Mouse (Mus musculus) intestine, embryonic 15.5 days (tissue): ENCODE data around the gene Pla2g2f. TPM values are rescaled to one million over a fixed set of nuclear protein-coding genes. Genes with fewer than 3 reads are reported as not detected.
A peak's percentile ranks its signal among the peaks of the same experiment; 100 is the strongest.

ENCODE experiments used
- ATAC-seq: fragments of 200-750 bp; cut with Nextera tagmentation; 2 replicates; pipeline ENCODE4 v1.8.0; 2017; ENCODE audit warnings: moderate TSS enrichment, moderate library complexity
- H3K27ac ChIP-seq: fragments of 300-500 bp; sonication (generic); 2 replicates; pipeline ENCODE4 v1.5.1; 2015; ENCODE audit warnings: mild to moderate bottlenecking, inconsistent platforms
- H3K27me3 ChIP-seq: fragments of 300-500 bp; sonication (generic); replicated peaks from 2 replicates; pipeline ENCODE4 v1.6.1; 2015; ENCODE audit warnings: inconsistent platforms
- H3K36me3 ChIP-seq: fragments of 300-500 bp; sonication (generic); 2 replicates; pipeline ENCODE4 v1.6.1; 2015; ENCODE audit warnings: inconsistent platforms
- H3K4me1 ChIP-seq: fragments of 300-500 bp; sonication (generic); replicated peaks from 2 replicates; pipeline ENCODE4 v1.6.1; 2015; ENCODE audit warnings: inconsistent platforms
- H3K4me2 ChIP-seq: fragments of 300-500 bp; sonication (generic); replicated peaks from 2 replicates; pipeline ENCODE4 v1.6.1; 2015; ENCODE audit warnings: mild to moderate bottlenecking, inconsistent platforms
- H3K4me3 ChIP-seq: fragments of 300-500 bp; sonication (generic); replicated peaks from 2 replicates; pipeline ENCODE4 v1.5.1; 2015; ENCODE audit warnings: inconsistent platforms
- H3K9ac ChIP-seq: fragments of 300-500 bp; sonication (generic); 2 replicates; pipeline ENCODE4 v1.6.1; 2015; ENCODE audit warnings: inconsistent platforms
- H3K9me3 ChIP-seq: fragments of 300-500 bp; sonication (generic); 2 replicates; pipeline ENCODE4 v1.6.1; 2016; ENCODE audit warnings: inconsistent platforms
- WGBS: fragments of 180-500 bp; shearing (Covaris S2); methylation state at CpG from one replicate; pipeline ENCODE4 v1.1.7; 2015; 5-methylcytosine and 5-hydroxymethylcytosine counted together
- polyA plus RNA-seq: library from polyadenylated mRNA; unstranded; fragments of >200 nt; fragmentation: Nextera tagmentation; extraction: Ambion mirVana; gene quantifications from 2 replicates; pipeline ENCODE4 v1.2.1, GENCODE M21; 2015

The Pla2g2f gene
- polyA plus RNA-seq, 1 experiment from 2014 or later: 1.5 TPM

DNA sequence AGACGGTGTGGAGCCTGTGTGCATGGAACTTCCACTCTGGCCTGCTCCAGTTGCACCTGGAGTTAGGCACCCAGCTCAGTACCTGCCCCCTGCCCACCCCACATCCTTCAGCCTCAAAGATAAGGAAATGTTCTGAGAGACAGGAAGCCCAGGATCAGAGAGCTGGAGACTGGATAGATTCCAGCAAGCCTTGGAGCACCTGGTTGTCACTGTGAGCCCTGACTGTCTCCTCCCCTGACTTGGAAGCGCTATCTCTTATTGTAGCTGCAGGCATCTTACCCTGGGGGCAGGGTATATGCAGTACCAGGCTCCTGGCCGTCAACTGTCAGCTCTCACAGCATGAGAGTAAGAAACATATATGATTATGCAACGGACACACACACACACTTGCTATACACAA lies 2.0 kb downstream of the Pla2g2f start:
- Histone ChIP-seq H3K9ac (no peak overlapping the region), H3K4me3 (no peak overlapping the region), H3K27me3 (no peaks in the 10 kb centered on the region), H3K27ac (no peak overlapping the region), H3K9me3 (no peaks in the 10 kb centered on the region), H3K4me1 (0 out of 2 replicates have a peak, but pooled peaks cover 12% of the 10 kb centered on the region), H3K36me3 (no peaks in the 10 kb centered on the region), H3K4me2 (no peak overlapping the region)
- ATAC-seq: no peak
- 70% methylated on average over 4 of the region's 4 CpGs for WGBS

DNA sequence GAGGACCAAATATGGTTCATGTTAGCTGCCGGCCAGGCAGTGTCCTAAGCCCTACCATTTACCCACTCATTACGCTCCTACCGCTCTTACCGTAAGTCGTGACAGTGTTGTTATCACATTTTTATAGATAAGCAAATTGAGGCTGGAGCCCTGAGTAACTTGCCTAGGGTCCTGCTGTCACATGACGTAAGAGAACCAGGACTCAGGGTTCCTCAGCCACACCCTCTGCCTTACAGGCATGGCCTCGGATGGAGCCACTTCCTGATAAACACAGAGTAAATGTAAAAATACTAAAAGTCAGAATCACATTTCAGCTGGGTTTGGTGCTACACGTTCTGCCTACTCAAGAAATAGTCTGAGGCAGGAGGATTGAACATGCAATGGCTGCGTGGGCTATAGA lies 3.0 kb downstream of the Pla2g2f start:
- H3K9ac ChIP-seq: no peak overlapping the region
- H3K4me3 ChIP-seq: no peak overlapping the region
- H3K4me2 ChIP-seq: no peak overlapping the region
- H3K27ac ChIP-seq: no peak overlapping the region
- 63% methylated on average over 9 of the region's 9 CpGs for WGBS
- no peaks in the 10 kb centered on the region for H3K27me3 ChIP-seq
- H3K4me1 ChIP-seq: 0 out of 2 replicates have a peak, but pooled peaks cover 11% of the 10 kb centered on the region
- ATAC-seq: peak; percentile 70
- H3K36me3 ChIP-seq: no peaks in the 10 kb centered on the region
- no peaks in the 10 kb centered on the region for H3K9me3 ChIP-seq

DNA sequence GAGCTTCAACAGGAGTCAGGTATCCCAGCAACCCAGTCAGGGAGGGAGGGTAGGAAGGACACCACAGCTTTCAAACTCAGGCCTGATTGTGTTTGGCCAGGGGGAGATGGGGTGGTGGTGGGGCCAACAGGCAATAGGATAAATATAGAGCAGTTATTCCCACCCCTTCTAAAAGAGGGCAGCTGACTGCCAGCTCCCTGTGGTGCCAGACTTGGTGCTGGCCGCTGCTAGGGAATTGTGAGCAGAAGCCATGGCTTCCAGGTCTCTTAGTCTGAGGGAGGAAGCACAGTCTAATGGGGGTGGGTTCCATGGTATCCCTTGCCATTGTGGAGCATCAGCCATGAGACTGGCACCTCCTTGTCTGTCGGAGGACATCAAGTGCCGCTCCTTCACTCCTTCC lies 3.8 kb downstream of the Pla2g2f start:
- Histone ChIP-seq H3K4me1 (0 out of 2 replicates have a peak, but pooled peaks cover 13% of the 10 kb centered on the region), H3K9ac (no peak overlapping the region), H3K4me3 (no peak overlapping the region), H3K27ac (no peak overlapping the region), H3K36me3 (no peaks in the 10 kb centered on the region), H3K27me3 (no peaks in the 10 kb centered on the region), H3K9me3 (no peaks in the 10 kb centered on the region), H3K4me2 (no peak overlapping the region)
- WGBS: 97% methylated on average over 3 of the region's 3 CpGs
- ATAC-seq: no peak

DNA sequence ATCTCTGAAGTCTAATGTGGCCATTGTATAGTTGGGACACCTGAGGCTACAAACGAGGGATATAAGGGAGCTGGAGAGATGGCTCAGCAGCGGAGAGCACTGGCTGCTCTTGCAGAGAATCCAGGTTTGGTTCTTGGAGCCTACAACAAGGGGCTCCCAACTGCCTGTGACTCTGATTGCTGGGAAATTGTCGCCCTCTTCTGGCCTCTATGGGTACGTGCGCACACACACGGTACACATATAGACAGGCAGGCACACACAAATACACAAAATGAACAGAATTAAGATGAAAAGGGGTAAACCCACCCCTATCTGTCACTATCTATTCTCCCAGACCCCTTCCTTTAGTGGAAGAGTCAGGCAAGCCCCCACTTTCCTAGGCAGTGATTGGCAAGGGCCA lies 4.8 kb downstream of the Pla2g2f start:
- no peak overlapping the region for H3K27ac ChIP-seq
- H3K4me2 ChIP-seq: no peak overlapping the region
- WGBS: 95% methylated on average over 6 of the region's 6 CpGs
- no peaks in the 10 kb centered on the region for H3K36me3 ChIP-seq
- ATAC-seq: no peak
- no peaks in the 10 kb centered on the region for H3K9me3 ChIP-seq
- no peak overlapping the region for H3K4me3 ChIP-seq
- no peaks in the 10 kb centered on the region for H3K27me3 ChIP-seq
- H3K9ac ChIP-seq: no peak overlapping the region
- 0 out of 2 replicates have a peak, but pooled peaks cover 13% of the 10 kb centered on the region for H3K4me1 ChIP-seq

DNA sequence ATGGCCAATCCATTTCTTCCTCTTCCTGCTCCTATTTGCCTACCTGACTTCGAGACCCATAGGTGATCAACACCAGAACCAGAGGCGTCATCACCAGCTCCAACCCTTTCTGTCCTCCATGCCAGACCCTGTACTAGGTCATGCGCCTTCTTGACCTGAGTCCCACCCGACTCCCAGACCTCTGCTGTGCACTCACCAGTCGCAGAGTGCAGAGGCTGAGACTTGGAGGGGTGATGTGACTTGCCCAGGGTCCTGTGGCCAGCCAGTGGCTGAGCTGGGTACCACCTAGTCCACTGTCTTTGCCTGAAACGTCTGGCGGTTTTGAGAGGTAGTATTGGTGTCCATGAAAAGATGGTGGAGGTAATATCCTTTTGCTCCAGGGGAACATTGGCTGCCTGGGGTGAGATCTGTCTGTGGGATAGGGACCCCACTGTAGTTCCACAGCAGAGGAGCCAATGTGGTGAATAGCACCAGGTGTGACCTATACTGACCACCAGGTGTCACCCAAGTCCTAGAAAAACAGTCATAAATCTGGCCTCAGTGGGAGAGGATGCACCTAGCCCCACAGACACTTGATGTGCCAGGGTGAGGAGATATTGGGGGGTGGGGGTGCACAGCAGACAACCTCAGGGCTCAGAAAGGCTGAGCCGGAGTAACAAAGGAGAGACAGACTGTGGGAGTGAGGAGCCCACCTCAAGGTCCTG lies 8.9 kb downstream of the Pla2g2f start:
- no peak overlapping the region for H3K27ac ChIP-seq
- H3K27me3 ChIP-seq: no peaks in the 10 kb centered on the region
- no peak overlapping the region for H3K4me2 ChIP-seq
- no peak overlapping the region for H3K4me3 ChIP-seq
- peak; percentile 64; the same call in 1 of the 2 replicates for ATAC-seq
- H3K36me3 ChIP-seq: no peaks in the 10 kb centered on the region
- H3K9me3 ChIP-seq: no peaks in the 10 kb centered on the region
- 0 out of 2 replicates have a peak, but pooled peaks cover 5% of the 10 kb centered on the region for H3K4me1 ChIP-seq
- WGBS: 50% methylated on average over 8 of the region's 8 CpGs
- H3K9ac ChIP-seq: no peak overlapping the region

DNA sequence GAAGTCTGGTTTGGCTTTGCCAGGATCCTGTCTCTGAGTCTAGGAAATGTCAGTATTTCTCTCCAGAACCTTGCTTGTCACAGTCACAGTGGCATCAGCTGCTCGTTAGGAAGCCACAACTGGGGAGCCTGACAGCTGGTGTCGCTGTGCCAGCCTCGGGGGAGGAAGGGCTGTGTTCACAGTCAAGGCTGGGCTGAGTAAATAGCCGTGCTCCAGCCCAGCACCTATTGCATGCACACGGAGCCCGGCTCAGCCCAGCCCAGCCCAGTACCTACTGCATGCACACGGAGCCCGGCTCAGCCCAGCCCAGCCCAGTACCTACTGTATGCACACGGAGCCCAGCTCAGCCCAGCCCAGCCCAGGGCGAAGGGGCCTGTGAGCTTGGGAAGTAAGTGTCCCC lies 9.6 kb downstream of the Pla2g2f start:
- Histone ChIP-seq H3K27ac (no peak overlapping the region), H3K27me3 (no peaks in the 10 kb centered on the region), H3K9ac (no peak overlapping the region), H3K4me2 (no peak overlapping the region), H3K36me3 (no peaks in the 10 kb centered on the region), H3K4me3 (no peak overlapping the region), H3K9me3 (no peaks in the 10 kb centered on the region), H3K4me1 (0 out of 2 replicates have a peak, but pooled peaks cover 5% of the 10 kb centered on the region)
- ATAC-seq: peak; percentile 59
- WGBS: 52% methylated on average over 10 of the region's 10 CpGs

DNA sequence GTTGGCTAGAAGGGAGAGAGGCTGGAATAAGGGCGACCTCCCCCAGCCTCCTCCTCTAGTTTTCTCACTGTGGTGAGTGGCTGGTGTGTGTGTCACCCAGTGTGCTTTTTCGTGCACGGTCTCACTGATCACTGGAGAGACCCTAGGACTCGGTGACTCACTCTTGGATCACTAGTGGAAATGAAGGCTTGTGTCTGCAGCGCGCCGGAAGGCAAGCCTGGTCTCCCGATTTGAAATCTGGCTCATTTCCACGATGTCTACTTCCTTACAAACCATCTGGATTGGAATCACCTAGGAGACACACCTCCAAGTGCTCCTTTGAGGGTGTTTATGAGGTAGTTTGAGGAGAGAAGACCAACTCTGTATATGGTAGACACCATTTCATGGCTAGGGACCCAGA lies 10.6 kb downstream of the Pla2g2f start:
- 89% methylated on average over 9 of the region's 9 CpGs for WGBS
- Histone ChIP-seq H3K36me3 (no peaks in the 10 kb centered on the region), H3K4me1 (0 out of 2 replicates have a peak, but pooled peaks cover 5% of the 10 kb centered on the region), H3K4me3 (no peak overlapping the region), H3K4me2 (no peak overlapping the region), H3K9me3 (no peaks in the 10 kb centered on the region), H3K27ac (no peak overlapping the region), H3K27me3 (no peaks in the 10 kb centered on the region), H3K9ac (no peak overlapping the region)
- ATAC-seq: no peak

DNA sequence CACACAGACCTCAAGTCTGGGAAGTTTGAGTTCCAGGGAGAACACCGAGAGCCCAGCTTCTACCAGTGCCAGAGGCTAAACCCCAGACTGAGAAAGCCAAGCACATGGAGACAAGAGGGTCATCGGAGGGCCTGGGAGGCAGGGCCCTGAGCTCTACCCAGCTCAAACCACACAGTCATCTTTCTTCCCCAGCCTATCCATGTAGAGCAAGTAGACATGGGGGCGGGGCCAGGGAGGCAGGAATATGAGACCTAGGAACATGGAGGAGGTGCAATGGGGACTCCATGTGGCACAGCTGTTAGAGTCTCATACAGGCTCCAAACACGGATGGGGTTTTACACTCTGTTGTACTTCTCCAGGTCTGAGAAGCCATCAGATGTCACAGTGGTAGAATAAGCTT lies 11.5 kb downstream of the Pla2g2f start:
- peak; percentile 42; the same call in 1 of the 2 replicates for ATAC-seq
- H3K4me2 ChIP-seq: no peak overlapping the region
- no peak overlapping the region for H3K4me3 ChIP-seq
- H3K27me3 ChIP-seq: no peaks in the 10 kb centered on the region
- H3K4me1 ChIP-seq: 0 out of 2 replicates have a peak, but pooled peaks cover 5% of the 10 kb centered on the region
- no peaks in the 10 kb centered on the region for H3K9me3 ChIP-seq
- H3K36me3 ChIP-seq: no peaks in the 10 kb centered on the region
- H3K27ac ChIP-seq: no peak overlapping the region
- 59% methylated on average over 4 of the region's 4 CpGs for WGBS
- no peak overlapping the region for H3K9ac ChIP-seq

DNA sequence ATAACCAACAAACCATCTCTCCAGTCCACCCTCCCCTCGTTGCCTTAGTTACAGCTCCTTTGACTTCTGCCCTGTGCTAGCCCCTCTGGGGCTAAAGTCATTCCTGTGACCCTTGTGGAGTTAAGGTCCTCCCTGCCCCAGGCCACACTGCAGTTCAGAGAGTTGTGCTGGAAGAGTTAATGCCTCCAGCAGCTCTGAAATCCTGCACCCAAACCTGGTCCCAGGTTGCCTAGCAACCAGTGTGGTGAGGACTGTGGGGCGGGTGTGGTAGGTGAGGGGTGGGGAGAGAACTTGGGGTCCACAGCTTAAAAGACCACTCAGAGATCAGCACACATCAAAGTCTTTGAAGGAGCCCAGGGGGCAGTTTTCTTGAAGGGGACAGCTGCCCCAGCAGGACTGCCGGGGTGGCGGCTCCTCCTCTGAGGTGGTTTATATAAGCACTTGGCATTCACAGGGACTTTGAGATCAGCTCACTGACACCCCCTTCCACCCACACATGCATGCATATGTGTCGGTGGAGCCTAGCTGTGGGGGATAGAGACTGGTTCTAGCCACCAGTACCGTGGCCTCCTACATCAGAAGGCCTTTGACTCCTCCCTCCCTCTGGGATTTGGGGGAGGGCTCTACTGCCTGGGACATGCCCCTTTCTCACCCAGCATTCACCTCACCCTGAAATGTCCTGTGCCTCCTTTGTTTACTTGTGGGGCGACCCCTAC lies 18.1 kb downstream of the Pla2g2f start:
- H3K4me3 ChIP-seq: no peak overlapping the region
- H3K9me3 ChIP-seq: no peaks in the 10 kb centered on the region
- no peak overlapping the region for H3K27ac ChIP-seq
- no peak overlapping the region for H3K4me2 ChIP-seq
- H3K4me1 ChIP-seq: peaks cover 10% of the 10 kb centered on the region; the same call in 1 of the 2 replicates
- H3K27me3 ChIP-seq: no peaks in the 10 kb centered on the region
- no peak for ATAC-seq
- WGBS: 25% methylated on average over 7 of the region's 7 CpGs
- H3K36me3 ChIP-seq: no peaks in the 10 kb centered on the region
- no peak overlapping the region for H3K9ac ChIP-seq

DNA sequence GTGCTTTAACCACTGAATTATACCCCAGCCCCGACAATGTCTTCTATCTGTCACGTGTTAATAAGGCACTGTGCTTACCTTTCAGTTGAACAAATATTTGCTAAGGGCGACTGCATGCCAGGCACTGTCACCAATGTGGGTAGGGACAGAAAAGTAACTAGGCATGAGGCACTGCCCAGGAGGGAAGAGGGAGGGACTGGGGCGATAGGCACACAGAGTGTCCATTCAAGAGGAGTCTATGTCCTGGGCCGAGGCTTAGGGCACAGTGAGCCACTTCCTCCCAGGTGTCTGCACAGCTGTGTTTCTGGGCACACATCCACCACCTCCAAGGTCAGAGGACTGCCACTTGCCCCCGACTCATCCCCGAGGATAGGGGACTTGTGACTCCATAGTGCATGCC lies 20.4 kb downstream of the Pla2g2f start, which contains the start of gene Ubxn10:
TSS of gene Ubxn10 (minus strand) at position 137 of the 400 bp plus-strand sequence.
- peaks cover 10% of the 10 kb centered on the region; the same call in 1 of the 2 replicates for H3K4me1 ChIP-seq
- no peaks in the 10 kb centered on the region for H3K36me3 ChIP-seq
- H3K9me3 ChIP-seq: no peaks in the 10 kb centered on the region
- H3K4me2 ChIP-seq: no peak within 1 kb of the TSS
- H3K27ac ChIP-seq: 0 out of 2 replicates have a peak within 1 kb of the TSS, but pooled peaks have one; percentile 51
- no peak within 1 kb of the TSS for H3K9ac ChIP-seq
- ATAC-seq: peak; percentile 68
- 55% methylated on average over 7 of the region's 7 CpGs for WGBS
- H3K4me3 ChIP-seq: no peak within 1 kb of the TSS
- H3K27me3 ChIP-seq: no peaks in the 10 kb centered on the region

DNA sequence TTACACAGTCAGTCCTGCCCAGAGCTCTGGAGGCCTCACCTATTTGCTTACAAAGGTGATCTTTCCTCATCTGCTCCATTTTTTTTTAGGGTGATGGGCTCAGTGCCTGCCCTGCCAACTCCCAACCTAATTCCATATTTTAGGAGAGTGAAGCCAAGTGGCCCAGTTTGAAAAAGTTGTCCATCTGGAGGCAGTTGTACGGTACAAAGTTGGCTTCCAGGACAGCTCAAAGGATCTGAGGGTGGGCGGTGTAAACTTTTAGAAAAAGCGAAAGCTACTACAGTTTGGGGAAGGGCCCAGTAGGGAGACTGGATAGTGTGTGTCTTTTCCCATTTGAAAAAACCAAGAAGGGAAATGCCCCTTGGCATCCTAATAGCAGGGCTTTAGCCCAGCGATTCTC lies 22.6 kb downstream of the Pla2g2f start:
- WGBS: 92% methylated on average over 4 of the region's 4 CpGs
- H3K9me3 ChIP-seq: no peaks in the 10 kb centered on the region
- H3K27me3 ChIP-seq: no peaks in the 10 kb centered on the region
- H3K4me1 ChIP-seq: peaks cover 10% of the 10 kb centered on the region; the same call in 1 of the 2 replicates
- no peaks in the 10 kb centered on the region for H3K36me3 ChIP-seq
- no peak overlapping the region for H3K4me2 ChIP-seq
- no peak overlapping the region for H3K9ac ChIP-seq
- ATAC-seq: no peak
- H3K4me3 ChIP-seq: no peak overlapping the region
- no peak overlapping the region for H3K27ac ChIP-seq

DNA sequence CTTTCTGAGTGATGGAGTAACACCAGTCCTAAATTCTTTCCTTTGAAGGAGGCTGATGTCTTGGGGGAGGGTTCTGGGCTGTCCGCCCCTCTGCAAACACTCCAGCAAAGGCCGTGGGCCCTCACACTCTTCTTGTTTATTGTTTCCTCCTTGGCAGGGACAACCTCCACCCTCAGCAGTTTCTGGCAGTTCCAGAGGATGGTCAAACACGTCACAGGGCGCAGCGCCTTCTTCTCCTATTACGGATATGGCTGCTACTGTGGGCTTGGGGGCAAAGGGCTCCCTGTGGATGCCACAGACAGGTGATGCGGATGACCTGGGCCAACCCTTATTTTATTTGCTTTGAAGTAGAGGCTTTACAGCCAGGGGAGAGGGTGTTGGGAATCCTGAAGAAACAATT lies 23.3 kb downstream of the Pla2g2f start:
- WGBS: 60% methylated on average over 7 of the region's 7 CpGs
- Histone ChIP-seq H3K4me2 (no peak overlapping the region), H3K4me3 (no peak overlapping the region), H3K36me3 (no peaks in the 10 kb centered on the region), H3K9me3 (no peaks in the 10 kb centered on the region), H3K9ac (no peak overlapping the region), H3K27me3 (no peaks in the 10 kb centered on the region), H3K27ac (no peak overlapping the region), H3K4me1 (peaks cover 8% of the 10 kb centered on the region; the same call in 1 of the 2 replicates)
- ATAC-seq: no peak
